Mouse (Mus musculus) gastrocnemius, postnatal 25 days (tissue): ENCODE measurements around the gene Gm29049. TPM values are rescaled to one million over a fixed set of nuclear protein-coding genes. Genes with fewer than 3 reads are reported as not detected.
"Not testable (repeated sequence)": the region's sequence is repeated elsewhere in the genome, so short reads cannot be mapped to it uniquely, and the experiment has no call there.

Experiments
- DNase-seq: peaks from one replicate; pipeline ENCODE4 v3.0.0; 2022
- long read RNA-seq, 2 experiments: library from polyadenylated mRNA; stranded (forward); transcript quantifications; one replicate each; pipeline ENCODE4 v2.0.0; 2021
- total RNA-seq, 2 experiments: library from RNA; stranded (reverse); gene quantifications; 1 replicate in 1 of 2; 2 replicates in 1 of 2; pipeline ENCODE4 v1.2.3; 2021

Gene Gm29049
- total RNA-seq: not detected
- long read RNA-seq, experiment 1: 0 reads
- long read RNA-seq, experiment 2: 0 reads

DNA sequence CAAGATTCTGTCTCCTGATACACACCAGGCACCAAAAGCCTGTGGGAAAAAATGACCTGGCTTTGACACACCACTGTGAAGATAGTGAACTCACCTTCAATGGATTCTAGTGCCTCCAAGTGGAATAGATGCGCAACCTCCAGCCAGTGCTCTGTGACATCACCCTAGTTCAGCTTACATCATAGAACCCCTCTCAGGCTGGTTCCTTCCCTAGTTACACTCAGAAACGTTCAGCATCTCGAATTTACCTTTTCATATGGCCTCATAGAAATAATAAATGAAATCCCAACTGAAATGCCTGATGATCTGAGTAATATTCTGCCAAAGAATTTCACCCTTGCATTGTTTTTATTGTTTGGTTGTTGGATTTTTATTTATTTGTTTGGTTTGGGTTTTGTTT, at the start of gene Gm29049:
Gene Gm29049 (minus strand): TSS at position 101 of the 400 bp plus-strand sequence.
- DNase-seq: not testable (repeated sequence)

Other genes starting within 250 kb of the Gm29049 start
- not detected for gene Gm20825, start 74.3 kb upstream of the Gm29049 start, total RNA-seq